Mouse (Mus musculus): ENCODE measurements around the gene Grin2d.

DNA sequence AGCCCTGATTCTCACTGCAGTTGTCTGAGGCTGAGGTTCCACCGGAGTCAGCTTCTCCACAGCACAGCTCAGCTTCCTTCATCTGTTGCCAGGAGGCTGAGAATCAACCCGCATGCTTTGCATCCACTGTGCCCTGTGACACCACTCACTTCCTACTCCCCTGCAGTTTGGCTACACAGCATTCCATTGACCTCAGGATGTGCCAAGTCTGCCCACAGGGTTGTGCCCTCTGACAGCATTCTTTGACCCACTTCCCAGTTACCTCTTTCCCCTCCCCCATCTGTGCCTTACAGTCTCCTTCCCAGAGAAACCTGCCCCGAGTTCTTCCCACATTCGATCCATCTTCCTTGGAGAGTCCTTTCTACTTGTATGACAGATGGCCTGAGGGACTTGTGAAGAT lies 95.9 kb downstream of the Grin2d start:
- TF ChIP-seq CTCF (IDR thresholded peaks at IDR 0.05; ENCODE audit: low read depth, low read length) (no peak), EP300 (IDR thresholded peaks at IDR 0.05; ENCODE audit: insufficient read depth, low read depth, low read length) (no peak), POLR2A (IDR thresholded peaks at IDR 0.05; ENCODE audit: insufficient read depth, low read length) (no peak)
